Mouse (Mus musculus) cerebellum, adult 11-12 months (tissue): ENCODE measurements around the gene Phactr3.
A peak's percentile ranks its signal among the peaks of the same experiment; 100 is the strongest.

ENCODE experiments used
- DNase-seq: peaks from one replicate; pipeline ENCODE4 v3.0.0; 2022

The Phactr3 gene

GRCm38 (mm10) chr2:178264389-178264788, 145.6 kb downstream of the Phactr3 start:
- DNase-seq, result peak; percentile 88

GRCm38 (mm10) chr2:178265454-178265853, 146.7 kb downstream of the Phactr3 start:
- peak; percentile 63 for DNase-seq

- peak; percentile 63 for DNase-seq
These were observed 152.0 kb downstream of the Phactr3 start for GRCm38 (mm10) chr2:178270794-178271193.

GRCm38 (mm10) chr2:178272350-178272749, 153.6 kb downstream of the Phactr3 start:
- DNase-seq, result no peak

- peak; percentile 96 for DNase-seq
These were observed 155.4 kb downstream of the Phactr3 start for GRCm38 (mm10) chr2:178274126-178274525.

- no peak for DNase-seq
These were observed 158.4 kb downstream of the Phactr3 start for GRCm38 (mm10) chr2:178277206-178277605.

- no peak for DNase-seq
These were observed 162.4 kb downstream of the Phactr3 start for GRCm38 (mm10) chr2:178281183-178281582.

- DNase-seq, result no peak
These were observed 168.5 kb downstream of the Phactr3 start for GRCm38 (mm10) chr2:178287285-178287684.

- no peak for DNase-seq
These were observed 169.9 kb downstream of the Phactr3 start for GRCm38 (mm10) chr2:178288666-178289065.

- DNase-seq, result no peak
These were observed 184.8 kb downstream of the Phactr3 start for GRCm38 (mm10) chr2:178303453-178304187.

GRCm38 (mm10) chr2:178304188-178304529, 185.4 kb downstream of the Phactr3 start:
- DNase-seq, result no peak

GRCm38 (mm10) chr2:178304669-178305068, 185.9 kb downstream of the Phactr3 start:
- no peak for DNase-seq

GRCm38 (mm10) chr2:178313539-178313938, 194.8 kb downstream of the Phactr3 start:
- DNase-seq, result no peak

GRCm38 (mm10) chr2:178316281-178316680, 197.5 kb downstream of the Phactr3 start:
- no peak for DNase-seq

GRCm38 (mm10) chr2:178319766-178320165, 201.0 kb downstream of the Phactr3 start:
- DNase-seq, result no peak

GRCm38 (mm10) chr2:178321271-178321670, 202.5 kb downstream of the Phactr3 start:
- DNase-seq, result no peak

GRCm38 (mm10) chr2:178324410-178324809, 205.6 kb downstream of the Phactr3 start:
- DNase-seq, result no peak

GRCm38 (mm10) chr2:178324818-178325217, 206.0 kb downstream of the Phactr3 start:
- no peak for DNase-seq

- no peak for DNase-seq
These were observed 207.3 kb downstream of the Phactr3 start for GRCm38 (mm10) chr2:178326067-178326466.

GRCm38 (mm10) chr2:178326750-178327465, 208.1 kb downstream of the Phactr3 start:
- DNase-seq, result no peak

- peak; percentile 85 for DNase-seq
These were observed 208.8 kb downstream of the Phactr3 start for GRCm38 (mm10) chr2:178327466-178328040.

- DNase-seq, result no peak
These were observed 210.8 kb downstream of the Phactr3 start for GRCm38 (mm10) chr2:178329551-178329950.

GRCm38 (mm10) chr2:178329986-178330385, 211.2 kb downstream of the Phactr3 start:
- no peak for DNase-seq

GRCm38 (mm10) chr2:178337878-178338277, 219.1 kb downstream of the Phactr3 start:
- no peak for DNase-seq
